Mouse (Mus musculus): ENCODE data around the gene Cep70.

The Cep70 gene

GRCm38 (mm10) chr9:99319343-99319951 is 76.3 kb downstream of the Cep70 start:
- DNase-seq (ENCODE audit: inconsistent ontology term), result peak; percentile 67

GRCm38 (mm10) chr9:99320006-99320405 is 76.8 kb downstream of the Cep70 start:
- no peak for DNase-seq (ENCODE audit: inconsistent ontology term)

- DNase-seq (ENCODE audit: inconsistent ontology term), result no peak
Observed at GRCm38 (mm10) chr9:99325208-99325929, 82.2 kb downstream of the Cep70 start.

GRCm38 (mm10) chr9:99325961-99326360 is 82.8 kb downstream of the Cep70 start:
- DNase-seq (ENCODE audit: inconsistent ontology term), result peak; percentile 13

GRCm38 (mm10) chr9:99326881-99327280 is 83.7 kb downstream of the Cep70 start:
- no peak for DNase-seq (ENCODE audit: inconsistent ontology term)

GRCm38 (mm10) chr9:99336538-99336937 is 93.4 kb downstream of the Cep70 start:
- DNase-seq (ENCODE audit: inconsistent ontology term), result no peak

GRCm38 (mm10) chr9:99338293-99338692 is 95.1 kb downstream of the Cep70 start:
- DNase-seq (ENCODE audit: inconsistent ontology term), result no peak

GRCm38 (mm10) chr9:99339182-99339581 is 96.0 kb downstream of the Cep70 start:
- DNase-seq (ENCODE audit: inconsistent ontology term), result no peak

GRCm38 (mm10) chr9:99340126-99340525 is 97.0 kb downstream of the Cep70 start:
- no peak for DNase-seq (ENCODE audit: inconsistent ontology term)

GRCm38 (mm10) chr9:99341600-99341999 is 98.4 kb downstream of the Cep70 start:
- no peak for DNase-seq (ENCODE audit: inconsistent ontology term)

GRCm38 (mm10) chr9:99345351-99345792 is 102.2 kb downstream of the Cep70 start:
- peak; percentile 20 for DNase-seq (ENCODE audit: inconsistent ontology term)
